Mouse (Mus musculus) olfactory bulb, adult 2 months (tissue): ENCODE results near the gene Zfp654.

Experiments used
- CTCF ChIP-seq: fragments of 200-500 bp; IDR thresholded peaks from 2 replicates; pipeline ENCODE4 v1.5.1; 2012; ENCODE audit warnings: low read depth, mild to moderate bottlenecking, low read length, moderate library complexity; ENCODE audit not compliant: insufficient read depth
- POLR2A ChIP-seq: fragments of 200-500 bp; IDR thresholded peaks from 2 replicates; pipeline ENCODE4 v1.6.1; 2012; ENCODE audit warnings: mild to moderate bottlenecking, low read depth, low read length, moderate library complexity; ENCODE audit not compliant: insufficient read depth

DNA sequence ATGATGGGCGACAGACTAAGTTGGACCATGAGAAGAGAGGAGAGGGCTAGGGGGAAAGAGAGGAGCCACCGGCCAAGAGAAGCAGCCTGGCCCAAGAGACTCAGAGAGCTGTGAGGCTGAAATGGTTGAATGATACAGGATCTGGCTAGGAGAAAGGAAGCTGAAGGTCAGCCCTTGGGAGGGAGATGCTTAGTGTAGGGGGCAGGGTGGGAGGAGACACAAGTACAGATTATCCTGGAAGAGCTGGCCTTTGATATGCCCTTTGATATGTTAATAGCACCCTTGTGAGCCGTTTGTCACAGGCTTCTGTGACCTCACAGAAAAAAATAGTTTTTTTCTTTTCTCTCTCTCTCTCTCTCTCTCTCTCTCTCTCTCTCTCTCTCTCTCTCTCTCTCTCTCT, 33.7 kb upstream of the Zfp654 start:
- TF ChIP-seq CTCF (no peak), POLR2A (no peak)
